Mouse (Mus musculus): Measurements from ENCODE around the gene Zfp652. TPM values are rescaled to one million over a fixed set of nuclear protein-coding genes. Genes with fewer than 3 reads are reported as not detected.
"Not testable (repeated sequence)": the region's sequence is repeated elsewhere in the genome, so short reads cannot be mapped to it uniquely, and the experiment has no call there.

The Zfp652 gene
- 10 to 100 TPM; 15.1 to 21.3 TPM for polyA plus RNA-seq (2017; shearing (Covaris generic))

DNA sequence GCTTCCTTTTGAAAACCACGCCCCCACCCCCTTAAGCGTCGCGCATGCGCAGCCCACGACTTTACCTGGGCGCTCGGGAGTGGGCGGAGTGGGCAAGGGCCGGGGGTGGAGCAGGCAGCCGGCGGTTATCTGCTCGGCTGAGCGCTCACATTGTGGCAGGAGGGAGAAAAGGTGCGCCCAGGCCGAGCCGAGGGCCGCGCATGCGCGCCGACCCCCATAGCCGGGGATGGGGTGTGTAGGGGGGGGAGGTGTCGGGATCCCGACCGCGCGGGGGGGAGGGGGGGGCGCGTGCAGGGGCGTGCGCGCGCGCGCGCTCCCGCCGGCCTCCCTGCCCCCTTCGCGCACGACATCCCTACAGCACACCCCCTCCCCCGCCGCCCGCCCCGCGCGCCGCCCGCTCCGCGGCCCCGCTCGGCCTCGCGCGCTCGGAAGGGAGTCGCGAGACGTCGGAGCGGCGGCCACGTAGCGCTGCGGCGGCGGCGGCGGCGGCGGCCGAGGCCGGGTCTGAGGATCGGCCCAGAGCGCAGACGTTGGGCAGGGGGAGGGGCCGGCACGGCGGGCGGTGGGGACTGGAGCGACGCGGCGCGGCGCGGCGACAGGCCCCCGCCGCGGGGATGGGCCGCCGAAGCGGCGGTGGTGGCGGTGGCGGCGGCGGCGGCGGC, at the start of gene Zfp652:
Zfp652 (plus strand) TSS at position 111 of the 662 bp plus-strand sequence.
- peak; percentile 82 for ATAC-seq

DNA sequence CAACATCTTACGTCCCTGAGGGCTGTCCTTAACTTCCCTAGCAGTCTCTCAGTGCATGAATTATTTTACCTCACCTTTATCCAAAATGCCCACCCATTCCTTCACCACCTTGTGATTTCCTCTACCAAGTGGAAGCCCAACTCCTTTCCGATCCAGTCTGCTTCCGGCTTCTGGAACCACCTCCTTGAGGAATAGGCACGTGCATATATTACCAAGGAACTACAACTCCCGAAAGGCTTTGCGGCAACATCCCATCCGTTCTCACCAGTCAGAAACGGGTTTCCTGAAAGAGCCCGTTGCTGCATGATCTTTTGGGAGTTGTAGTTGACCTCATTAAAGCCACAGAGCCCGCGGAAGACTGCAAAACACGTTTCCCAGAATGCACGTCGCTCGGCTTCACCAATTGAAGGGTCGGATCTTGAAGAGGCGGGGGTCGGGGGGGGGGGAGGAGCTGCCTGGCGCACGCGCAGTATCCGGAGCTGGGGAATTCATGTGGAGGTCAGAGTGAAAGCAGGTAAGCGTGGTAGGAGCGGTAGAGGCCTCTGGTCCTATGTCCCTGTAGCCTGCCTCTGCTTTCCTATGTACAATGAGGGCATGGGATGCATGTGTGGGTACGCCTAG, 45.8 kb upstream of the Zfp652 start, which contains the start of gene Phb:
Phb (plus strand) TSS at position 429 of the 621 bp plus-strand sequence.
- ATAC-seq = peak; percentile 98

DNA sequence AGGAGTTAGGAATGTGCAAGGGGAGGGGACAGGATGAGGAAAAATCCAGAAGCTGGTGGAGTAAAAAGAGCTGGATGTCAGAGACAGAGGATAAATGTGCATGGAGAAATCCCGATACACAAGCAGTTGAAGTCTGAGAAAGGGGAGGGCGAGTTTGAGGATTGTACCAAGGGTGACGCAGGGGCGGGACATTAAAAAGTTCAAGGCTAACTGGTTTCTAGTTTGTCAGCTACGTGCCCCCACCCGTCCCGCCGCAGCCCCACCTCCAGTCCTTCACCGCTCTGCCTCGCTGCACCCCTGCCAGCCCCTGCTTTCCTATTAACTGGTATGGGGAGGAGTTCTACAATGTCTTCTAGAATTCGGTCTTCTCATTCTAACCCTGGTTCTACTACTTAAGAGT, 45.3 kb upstream of the Zfp652 start:
- peak; percentile 24 for ATAC-seq

DNA sequence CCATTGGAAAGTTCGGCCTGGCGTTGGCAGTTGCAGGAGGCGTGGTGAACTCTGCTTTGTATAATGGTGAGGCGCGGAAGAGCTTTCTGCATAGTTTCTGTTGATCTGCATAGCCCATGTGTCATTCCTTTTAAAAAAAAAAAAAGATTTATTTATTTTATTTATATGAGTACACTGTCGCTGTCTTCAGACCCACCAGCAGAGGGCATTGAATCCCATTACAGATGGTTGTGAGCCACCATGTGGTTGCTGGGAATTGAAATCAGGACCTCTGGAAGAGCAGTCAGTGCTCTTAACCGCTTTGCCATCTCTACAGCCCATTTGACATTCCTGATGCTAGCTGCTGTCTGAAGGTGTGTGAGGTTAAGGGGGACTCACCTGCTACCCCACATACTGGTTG, 44.4 kb upstream of the Zfp652 start:
- not testable (repeated sequence) for ATAC-seq

DNA sequence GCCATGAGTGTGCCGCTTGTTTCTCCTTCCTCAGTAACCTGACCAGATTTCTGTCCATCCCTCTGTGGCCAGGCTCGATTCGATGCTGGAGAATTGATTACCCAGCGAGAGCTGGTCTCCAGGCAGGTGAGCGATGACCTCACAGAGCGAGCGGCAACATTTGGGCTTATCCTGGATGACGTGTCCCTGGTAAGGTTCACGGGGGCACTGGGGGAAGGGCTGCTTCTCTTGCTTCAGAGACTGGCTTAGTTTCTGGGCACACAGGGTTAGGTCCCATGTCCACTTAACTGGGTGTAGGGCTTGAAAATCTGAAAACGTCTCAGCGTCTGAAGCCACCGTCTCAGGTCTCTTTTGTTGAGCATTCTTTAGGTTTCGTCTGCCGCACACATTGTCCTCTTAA, 37.0 kb upstream of the Zfp652 start:
- ATAC-seq = no peak

DNA sequence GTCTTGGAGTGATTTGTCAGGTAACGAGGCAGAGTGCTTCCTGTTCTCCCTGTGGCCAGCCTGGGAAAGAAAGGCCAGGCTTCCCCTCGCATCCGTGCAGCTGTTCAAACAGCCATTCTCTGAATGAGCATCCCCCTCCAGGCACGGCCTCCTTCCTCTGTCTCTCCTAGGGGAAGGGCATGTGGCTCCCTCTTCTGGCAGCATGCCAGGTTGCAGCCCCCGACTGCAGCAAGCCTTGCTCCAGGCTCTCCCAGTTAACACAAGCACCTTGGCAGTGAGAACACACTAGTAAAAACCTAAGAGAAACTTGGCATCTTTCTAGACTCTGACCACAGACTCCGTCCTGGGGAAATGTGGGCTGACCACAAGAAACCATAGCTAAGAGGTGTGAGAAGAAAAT, 36.2 kb upstream of the Zfp652 start:
- no peak for ATAC-seq

DNA sequence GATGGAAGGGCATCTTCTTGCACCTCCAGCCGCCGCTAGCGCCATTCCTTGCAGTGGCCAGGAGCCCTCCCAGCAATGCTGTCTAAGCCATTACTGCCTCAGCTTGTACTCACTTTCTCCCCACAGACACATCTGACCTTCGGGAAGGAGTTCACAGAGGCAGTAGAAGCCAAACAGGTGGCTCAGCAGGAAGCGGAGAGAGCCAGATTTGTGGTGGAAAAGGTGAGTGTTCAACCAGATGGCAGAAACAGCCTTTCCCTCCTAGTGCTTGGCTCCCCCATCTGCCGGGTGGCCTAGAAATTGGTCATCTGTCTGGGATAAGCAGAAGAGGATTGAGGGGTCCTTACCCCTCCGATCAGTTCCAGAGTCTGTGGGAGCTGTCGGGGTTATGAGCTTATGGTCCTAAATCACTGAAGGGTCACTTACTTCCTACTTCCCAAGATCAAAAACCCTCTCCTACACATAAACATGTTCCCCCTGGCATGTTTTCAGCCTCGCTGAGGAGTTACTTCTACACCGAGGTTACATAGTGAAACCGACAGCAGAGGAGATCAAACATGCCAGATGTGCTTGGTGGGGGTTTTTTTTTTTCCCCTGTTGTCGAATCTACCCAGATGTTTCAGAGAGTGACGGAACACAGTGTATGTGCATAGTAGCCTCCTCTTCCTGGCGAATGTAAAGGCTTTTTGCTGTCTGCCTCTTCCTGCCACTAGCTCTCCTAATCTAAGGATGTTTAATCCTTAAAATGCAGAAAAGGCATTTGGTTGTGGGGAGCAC, 34.4 kb upstream of the Zfp652 start:
- no peak for ATAC-seq

DNA sequence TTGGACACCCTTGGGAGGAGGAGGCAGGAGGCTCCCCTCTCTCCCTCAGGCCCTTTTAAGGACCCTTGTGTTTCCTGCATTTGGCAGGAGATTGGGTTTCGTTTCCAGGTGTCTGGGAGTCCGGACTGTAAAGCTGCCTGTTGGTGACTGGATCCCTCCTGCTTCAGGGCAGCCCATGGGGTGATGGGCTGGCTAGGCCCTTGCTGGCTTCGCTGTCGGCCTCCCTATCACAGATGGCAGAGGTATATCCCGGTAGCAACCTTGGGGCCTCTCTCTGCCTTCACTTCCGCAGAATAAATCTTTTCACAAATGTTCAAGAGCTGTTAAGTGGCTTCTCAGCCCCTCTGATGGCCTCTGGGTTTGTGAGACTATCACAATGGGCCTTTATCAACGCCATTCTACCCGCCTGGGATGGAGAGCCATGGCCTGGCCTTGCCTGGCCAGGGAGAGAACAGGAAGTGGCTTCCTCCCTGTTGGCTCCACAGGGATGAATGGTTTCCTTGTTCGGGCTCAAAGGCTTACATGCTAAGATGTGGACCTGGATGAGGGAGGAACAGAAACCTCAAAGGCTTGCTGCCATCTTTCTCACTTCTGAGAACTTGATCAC, 30.4 kb upstream of the Zfp652 start:
- no peak for ATAC-seq

DNA sequence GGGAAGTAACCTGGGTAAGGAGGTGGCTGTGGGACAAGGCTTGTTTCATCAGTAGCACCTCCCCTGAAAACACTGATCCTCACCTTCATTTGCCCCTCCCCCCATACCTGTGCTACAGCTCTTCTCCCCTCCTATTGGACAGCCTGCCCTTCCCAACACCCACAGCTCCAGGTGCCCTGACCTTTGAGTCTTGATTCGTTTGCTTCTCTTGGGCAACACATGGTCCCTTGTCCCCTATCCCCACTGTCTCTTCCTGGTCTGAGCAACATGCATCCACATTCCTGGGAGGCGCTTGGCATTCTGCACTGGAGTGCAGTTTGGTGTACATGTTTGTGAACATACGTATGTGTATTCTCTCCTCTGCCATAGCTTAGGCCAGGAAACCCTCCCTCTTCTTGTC, 29.5 kb upstream of the Zfp652 start:
- ATAC-seq = no peak

DNA sequence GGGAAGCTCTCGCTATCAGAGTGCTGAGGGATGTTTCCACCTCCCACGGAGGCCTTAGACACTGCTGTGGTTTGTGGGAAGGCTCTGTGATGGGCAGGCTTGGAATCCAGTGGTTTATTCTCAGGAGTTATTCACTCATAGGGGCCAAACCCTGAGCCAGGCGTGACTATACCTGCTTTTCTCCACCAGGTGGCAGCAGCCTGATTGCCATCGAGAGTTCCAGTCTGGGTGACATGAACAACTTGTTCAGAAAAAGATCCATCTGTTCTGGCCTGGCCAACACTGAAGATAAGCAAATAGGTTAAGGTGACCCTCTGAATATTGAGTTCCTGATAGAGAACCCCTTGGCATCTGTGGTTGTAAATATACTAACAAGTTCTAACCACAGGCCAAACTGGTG, 26.4 kb upstream of the Zfp652 start:
- peak; percentile 53 for ATAC-seq

DNA sequence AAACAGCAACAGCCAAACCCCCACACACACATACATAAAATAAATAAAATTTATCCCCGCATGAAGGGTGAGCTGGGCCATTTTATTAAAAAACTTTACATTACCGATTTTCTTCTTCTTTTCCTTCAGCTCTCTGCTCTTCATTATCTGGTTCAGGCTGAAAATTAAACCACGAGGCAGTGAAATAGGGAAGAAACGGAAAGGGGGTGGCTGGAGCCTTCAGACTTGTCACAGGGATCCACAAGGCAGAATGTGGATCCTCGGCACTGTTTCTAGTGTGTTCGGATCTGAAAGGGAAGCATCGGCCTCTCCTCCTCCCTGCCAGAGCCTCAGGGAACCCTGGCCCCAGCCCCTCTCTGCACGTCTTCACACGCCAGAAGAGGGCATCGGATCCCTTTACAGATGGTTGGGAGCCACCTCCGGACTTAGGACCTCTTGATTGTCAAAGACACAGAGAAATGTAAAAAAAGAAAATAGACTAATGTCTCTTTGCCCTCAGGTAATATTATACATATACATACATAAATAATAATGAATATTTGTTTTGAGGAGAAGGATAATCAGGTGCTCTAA, 25.3 kb upstream of the Zfp652 start:
- ATAC-seq = no peak

DNA sequence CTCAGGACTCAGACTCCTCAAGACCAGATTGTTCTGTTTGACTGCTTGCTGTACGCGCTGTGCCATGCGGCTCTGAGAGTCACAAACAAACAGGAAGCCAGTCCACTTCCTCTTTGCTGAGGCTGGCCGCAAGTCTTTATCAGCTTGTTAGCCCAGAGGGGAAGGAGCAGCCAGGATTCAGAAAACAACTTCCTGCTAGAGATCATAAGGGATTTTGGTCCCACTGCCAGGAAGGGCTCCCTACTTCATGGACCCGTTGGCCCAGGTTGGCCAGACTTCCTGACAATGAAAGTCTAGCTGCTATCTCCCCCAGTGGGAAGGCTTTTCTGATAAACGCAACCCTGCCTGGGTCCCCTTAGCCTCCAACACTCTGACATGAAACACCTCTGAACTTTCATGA, 24.0 kb upstream of the Zfp652 start:
- ATAC-seq = peak; percentile 80

DNA sequence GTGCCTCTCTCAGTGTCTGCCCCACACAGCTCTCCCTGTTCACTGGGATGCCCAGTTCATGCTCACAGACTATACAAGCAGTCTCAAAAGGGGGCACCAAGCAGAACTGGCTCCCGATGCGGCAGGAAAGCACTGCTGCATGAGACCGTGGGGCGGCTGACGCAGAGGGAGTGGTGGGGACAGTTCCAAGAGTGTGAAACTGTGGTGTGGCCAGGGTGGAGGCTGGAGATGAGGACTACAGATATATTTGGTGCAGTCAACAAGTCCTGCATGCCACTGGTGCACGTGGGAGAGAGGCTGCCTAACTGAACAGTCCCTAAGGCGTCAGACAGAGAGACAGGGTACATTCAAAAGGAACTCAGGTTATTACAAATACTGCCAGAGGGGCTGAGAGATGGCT, 23.5 kb upstream of the Zfp652 start:
- ATAC-seq = peak; percentile 24

DNA sequence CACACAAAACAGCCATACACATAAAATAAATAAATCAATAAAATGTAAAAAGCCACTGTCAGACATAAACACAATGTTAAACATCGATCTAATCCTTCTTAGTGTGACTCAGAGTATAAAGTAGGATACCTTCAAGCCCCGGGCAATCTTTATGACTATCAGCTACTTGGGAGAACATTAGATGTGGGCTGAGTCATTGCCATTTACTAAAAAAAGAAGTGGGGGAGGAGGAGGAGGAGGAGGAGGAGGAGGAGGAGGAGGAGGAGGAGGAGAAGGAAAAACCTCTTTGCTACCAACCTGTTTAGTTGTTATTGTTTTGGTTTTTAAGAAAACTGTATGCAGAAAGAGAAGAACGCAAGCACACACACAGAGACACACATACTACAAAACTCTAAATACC, 22.9 kb upstream of the Zfp652 start:
- no peak for ATAC-seq

DNA sequence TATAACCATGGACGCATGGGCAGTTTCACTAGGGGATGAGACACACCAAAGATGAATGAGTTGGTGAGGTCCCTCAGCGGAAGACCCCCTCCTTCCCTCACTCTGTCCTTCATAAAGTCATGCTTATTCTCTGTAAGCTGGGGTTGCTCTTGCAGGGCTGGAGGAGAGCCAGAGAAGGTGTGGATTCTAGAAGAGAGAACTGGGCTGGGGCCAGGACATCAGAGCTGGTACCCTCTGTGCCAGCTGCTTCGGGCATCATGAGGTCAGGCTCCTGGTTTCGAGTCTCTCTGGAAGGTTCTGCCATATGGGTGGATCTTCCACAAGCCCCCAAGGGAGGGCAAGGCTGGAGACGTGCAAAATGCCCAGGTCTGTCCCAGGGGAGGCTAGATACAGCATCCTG, 13.9 kb upstream of the Zfp652 start:
- no peak for ATAC-seq

DNA sequence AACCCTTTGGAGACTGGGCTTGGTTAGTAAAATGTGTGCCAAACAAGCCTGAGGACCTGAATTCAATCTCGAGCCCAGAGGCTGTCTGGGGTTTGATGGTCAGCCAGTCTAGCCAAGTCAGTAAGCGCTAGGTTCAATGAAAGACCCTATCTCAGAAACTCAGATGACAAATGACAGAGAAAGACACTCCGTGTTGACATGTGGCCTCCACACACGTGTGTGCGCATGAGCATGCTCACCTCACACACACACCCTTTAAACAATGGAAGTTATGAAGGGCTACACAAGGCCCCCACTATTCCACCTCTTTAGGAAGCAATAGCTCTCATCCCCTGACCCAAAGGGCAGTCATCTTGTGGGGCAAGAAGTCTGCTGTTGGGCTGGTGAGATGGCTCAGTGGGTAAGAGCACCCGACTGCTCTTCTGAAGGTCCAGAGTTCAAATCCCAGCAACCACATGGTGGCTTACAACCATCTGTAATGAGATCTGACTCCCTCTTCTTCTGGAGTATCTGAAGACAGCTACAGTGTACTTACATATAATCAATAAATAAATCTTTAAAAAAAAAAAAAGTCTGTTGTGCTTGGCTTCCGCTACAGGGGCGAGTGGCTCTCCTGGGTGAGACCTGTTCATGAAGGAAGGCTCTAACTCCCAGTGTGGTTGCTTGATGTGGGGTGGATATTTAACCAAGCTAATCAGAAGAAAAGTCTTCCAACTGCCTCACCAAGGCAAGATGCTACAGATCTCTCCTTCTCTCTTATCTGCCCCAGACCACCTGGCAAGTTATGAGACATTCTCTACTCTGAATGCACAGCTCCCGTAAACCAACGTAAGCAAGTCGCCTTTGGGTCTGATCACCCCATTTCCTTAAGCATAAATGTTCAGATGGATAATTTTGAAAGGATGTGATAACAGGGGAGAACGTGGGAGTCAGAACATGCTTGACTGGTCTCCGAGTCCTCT, 11.4 kb upstream of the Zfp652 start:
- no peak for ATAC-seq

DNA sequence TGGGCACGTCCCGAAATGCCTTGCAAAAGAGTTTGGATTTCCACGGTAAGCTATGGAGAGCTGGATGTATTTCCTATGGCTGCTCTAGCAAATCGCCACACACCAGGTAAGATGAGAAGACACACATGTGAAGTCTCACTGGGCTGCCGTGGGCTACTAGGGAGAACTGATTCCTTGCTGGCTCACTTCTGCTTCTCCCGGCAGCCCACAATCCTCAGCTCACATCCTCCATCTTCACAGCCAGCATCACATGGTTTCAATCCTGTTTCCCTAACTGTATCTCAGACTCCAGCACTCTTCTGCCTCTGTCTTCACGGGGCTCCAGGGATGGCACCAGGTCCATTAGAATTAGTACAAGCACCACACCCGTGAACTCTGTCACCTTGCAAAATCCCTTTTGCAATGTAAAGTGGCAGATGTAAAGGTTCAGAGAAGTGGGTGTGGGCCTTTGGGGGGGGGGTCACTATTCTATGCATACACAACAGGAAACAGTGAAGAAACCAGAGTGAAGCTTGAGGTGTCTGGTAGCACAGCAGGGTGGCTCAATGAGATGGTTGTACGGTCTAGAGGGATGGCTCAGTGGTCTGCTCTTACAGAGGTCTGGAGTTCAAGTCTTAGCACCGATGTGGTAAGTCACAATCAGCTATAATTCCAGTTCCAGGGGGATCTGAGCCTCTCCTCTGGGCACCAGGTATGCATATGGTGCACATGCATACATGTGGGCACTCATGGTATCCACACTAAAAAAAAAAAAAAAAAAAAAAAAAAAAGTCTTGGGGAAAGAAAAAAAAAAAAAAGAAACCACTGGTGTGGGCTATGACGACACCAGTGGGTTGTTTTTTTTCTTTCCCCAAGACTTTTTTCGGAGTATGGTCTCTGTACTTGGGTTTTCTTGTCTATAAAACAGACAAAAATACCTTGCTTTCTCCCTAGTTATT, 8.2 kb upstream of the Zfp652 start:
- ATAC-seq = no peak

DNA sequence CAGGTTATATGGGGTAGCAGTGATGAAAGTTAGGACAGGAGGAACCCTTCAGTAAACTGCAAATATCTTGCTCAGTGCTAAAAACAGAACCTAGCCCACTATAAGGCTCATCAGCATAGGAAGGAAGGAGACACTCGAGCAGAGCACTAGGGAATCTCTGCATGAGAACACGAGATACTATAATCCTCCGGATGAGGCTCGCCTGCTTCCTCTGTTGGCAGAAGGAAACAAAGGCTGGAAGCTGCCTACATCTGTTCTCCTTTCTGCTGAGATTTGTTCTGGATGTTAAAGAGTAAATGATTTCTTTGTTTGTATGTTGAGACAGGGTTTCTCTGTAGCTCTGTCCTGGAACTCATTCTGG, 7.5 kb upstream of the Zfp652 start:
- ATAC-seq = no peak

DNA sequence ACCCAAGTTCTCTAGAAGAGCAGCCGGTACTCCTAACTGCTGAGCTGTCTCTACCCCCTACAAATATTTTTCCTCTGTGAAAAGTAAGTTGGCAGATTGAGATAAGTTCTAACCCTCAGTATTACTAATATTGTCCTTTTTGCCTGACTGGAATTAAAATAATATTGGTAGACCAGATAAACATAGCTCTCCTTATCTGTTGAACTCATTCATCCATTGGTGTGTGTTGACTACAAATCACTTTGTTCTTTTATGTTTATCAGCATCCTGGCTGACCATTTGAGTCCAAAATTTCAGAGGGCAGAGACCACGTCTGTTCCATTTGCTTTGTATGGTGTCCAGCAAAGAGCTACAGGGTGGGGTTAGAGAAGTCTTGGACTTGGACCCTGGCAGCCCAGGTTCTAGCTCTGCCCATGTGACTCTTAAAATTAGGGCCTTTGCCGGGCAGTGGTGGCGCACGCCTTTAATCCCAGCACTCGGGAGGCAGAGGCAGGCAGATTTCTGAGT, 2.9 kb upstream of the Zfp652 start:
- no peak for ATAC-seq

DNA sequence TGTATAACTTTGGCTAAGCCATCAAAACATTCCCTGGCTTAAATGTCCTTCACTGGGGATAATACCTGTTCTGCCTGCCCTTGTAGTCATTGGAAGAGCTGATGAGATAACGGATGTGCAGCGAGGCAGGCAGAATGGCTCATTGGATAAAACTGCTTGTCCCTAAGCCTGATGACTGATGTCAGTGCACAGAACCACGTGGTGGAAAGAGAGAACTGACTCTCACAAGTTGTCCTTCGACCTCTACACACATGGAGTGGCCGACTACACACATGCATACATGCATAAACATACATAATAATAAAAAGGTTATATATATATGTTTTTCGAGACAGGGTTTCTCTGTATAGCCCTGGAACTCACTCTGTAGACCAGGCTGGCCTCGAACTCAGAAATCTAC, 2.0 kb upstream of the Zfp652 start:
- no peak for ATAC-seq

Measured in CD4-positive, CD25-positive, alpha-beta regulatory T cell, adult 4 months (primary cell).